Mouse (Mus musculus) bone marrow, adult 2 months (tissue): ENCODE data around the gene Ccdc152.

Experiments
- CTCF ChIP-seq: fragments of 200-500 bp; IDR thresholded peaks from 2 replicates; pipeline ENCODE4 v1.5.1; 2011; ENCODE audit warnings: low read length, control low read depth; ENCODE audit not compliant: control insufficient read depth, insufficient read depth
- POLR2A ChIP-seq: fragments of 200-500 bp; IDR thresholded peaks from 2 replicates; pipeline ENCODE4 v1.6.1; 2011; ENCODE audit warnings: low read depth, mild to moderate bottlenecking, control low read depth, low read length, borderline replicate concordance; ENCODE audit not compliant: control insufficient read depth

GRCm38 (mm10) chr15:3312937-3313336 lies 9.6 kb upstream of the Ccdc152 start:
- TF ChIP-seq CTCF (no peak), POLR2A (no peak)
